Mouse (Mus musculus) testis, adult 10 weeks (tissue): Measurements from ENCODE around the gene Zcchc10. TPM values are rescaled to one million over a fixed set of nuclear protein-coding genes. Genes with fewer than 3 reads are reported as not detected.

Experiments used
- polyA plus RNA-seq: library from polyadenylated mRNA; stranded (reverse); fragments of 350-450 nt; fragmentation: Illumina TruSeq; extraction: RNeasy Lipid Tissue Mini Kit (QIAGEN cat#74804); gene quantifications from one replicate; pipeline ENCODE4 v1.2.3, GENCODE M21; 2014; ENCODE audit warnings: low read depth, low replicate concordance

The Zcchc10 gene
- polyA plus RNA-seq, result 18.9 TPM

GRCm38 (mm10) chr11:53324512-53324968, at the start of gene Zcchc10:
TSS of gene Zcchc10 (plus strand) at chr11:53324679.

GRCm38 (mm10) chr11:53300330-53301166, 23.9 kb upstream of the Zcchc10 start, which contains the start of gene Hspa4:
TSS of gene Hspa4 (minus strand) at chr11:53300457.

GRCm38 (mm10) chr11:53350291-53351223, 26.1 kb downstream of the Zcchc10 start, which contains the start of gene Aff4:
TSS of gene Aff4 (plus strand) at chr11:53350833.

Other genes starting within 250 kb of the Zcchc10 start
- 499 TPM for gene Hspa4, start 24.2 kb upstream of the Zcchc10 start, polyA plus RNA-seq
- gene Aff4, start 26.2 kb downstream of the Zcchc10 start, polyA plus RNA-seq, result 274 TPM
- gene Leap2, start 98.5 kb downstream of the Zcchc10 start, polyA plus RNA-seq, result not detected
- 150 TPM for gene Uqcrq, start 106.2 kb downstream of the Zcchc10 start, polyA plus RNA-seq
- gene Gdf9, start 106.3 kb downstream of the Zcchc10 start, polyA plus RNA-seq, result 10.9 TPM
- not detected for gene Gm10447, start 132.4 kb downstream of the Zcchc10 start, polyA plus RNA-seq
- 0.14 TPM for gene Shroom1, start 132.5 kb downstream of the Zcchc10 start, polyA plus RNA-seq
- 2.3 TPM for gene Gm9837, start 145.8 kb downstream of the Zcchc10 start, polyA plus RNA-seq
- gene Gm9945, start 155.5 kb downstream of the Zcchc10 start, polyA plus RNA-seq, result not detected
- gene Sowaha, start 155.6 kb downstream of the Zcchc10 start, polyA plus RNA-seq, result 0.29 TPM
- gene Sept8, start 194.6 kb downstream of the Zcchc10 start, polyA plus RNA-seq, result 2.5 TPM
- gene Kif3a, start 242.7 kb downstream of the Zcchc10 start, polyA plus RNA-seq, result 95.1 TPM